Mouse (Mus musculus) lung, embryonic 14.5 days (tissue): Measurements from ENCODE around the gene Tmem95. TPM values are rescaled to one million over a fixed set of nuclear protein-coding genes. Genes with fewer than 3 reads are reported as not detected.
"Not testable (repeated sequence)": the region's sequence is repeated elsewhere in the genome, so short reads cannot be mapped to it uniquely, and the experiment has no call there.

Source experiments
- ATAC-seq: fragments of 200-750 bp; cut with Nextera tagmentation; 2 replicates; pipeline ENCODE4 v1.8.0; 2017; ENCODE audit warnings: mild to moderate bottlenecking, moderate TSS enrichment, moderate library complexity; ENCODE audit not compliant: insufficient read depth
- DNase-seq: peaks from one replicate; pipeline ENCODE4 v3.0.0-alpha.2; 2015
- H3K27ac ChIP-seq: fragments of 300-500 bp; sonication (generic); 2 replicates; pipeline ENCODE4 v1.5.1; 2014; ENCODE audit warnings: low read depth, mild to moderate bottlenecking, moderate library complexity
- H3K27me3 ChIP-seq: fragments of 300-500 bp; sonication (generic); 2 replicates; pipeline ENCODE4 v1.6.1; 2014; ENCODE audit warnings: low read length, control low read depth; ENCODE audit not compliant: insufficient read depth
- H3K36me3 ChIP-seq: fragments of 300-500 bp; sonication (generic); 2 replicates; pipeline ENCODE4 v1.6.1; 2014; ENCODE audit warnings: control low read depth; ENCODE audit not compliant: insufficient read depth
- H3K4me1 ChIP-seq: fragments of 300-500 bp; sonication (generic); 2 replicates; pipeline ENCODE4 v1.6.1; 2014; ENCODE audit warnings: antibody characterized with exemption, control low read depth; ENCODE audit not compliant: insufficient read depth
- H3K4me2 ChIP-seq: fragments of 300-500 bp; sonication (generic); 2 replicates; pipeline ENCODE4 v1.6.1; 2014; ENCODE audit warnings: mild to moderate bottlenecking
- H3K4me3 ChIP-seq: fragments of 300-500 bp; sonication (generic); 2 replicates; pipeline ENCODE4 v1.5.1; 2014; ENCODE audit warnings: low read depth, low read length
- H3K9ac ChIP-seq: fragments of 300-500 bp; sonication (generic); 2 replicates; pipeline ENCODE4 v1.6.1; 2014
- H3K9me3 ChIP-seq: fragments of 300-500 bp; sonication (generic); 2 replicates; pipeline ENCODE4 v1.6.1; 2016; ENCODE audit warnings: low read depth, low read length, control low read depth
- CTCF ChIP-seq: IDR thresholded peaks from 2 replicates; pipeline ENCODE4 v1.5.1; 2016; ENCODE audit warnings: antibody characterized with exemption, low read depth
- WGBS: fragments of 180-500 bp; shearing (Covaris S2); extraction: QIAGEN DNeasy Blood & Tissue Kit; methylation state at CpG from one replicate; pipeline ENCODE4 v1.1.7; 2014; 5-methylcytosine and 5-hydroxymethylcytosine counted together
- polyA plus RNA-seq: library from polyadenylated mRNA; unstranded; fragments of >200 nt; fragmentation: Nextera tagmentation; extraction: Ambion mirVana; gene quantifications from 2 replicates; pipeline ENCODE4 v1.2.1, GENCODE M21; 2014

Gene Tmem95
- polyA plus RNA-seq, 1 experiment from 2014 or later: not detected

DNA sequence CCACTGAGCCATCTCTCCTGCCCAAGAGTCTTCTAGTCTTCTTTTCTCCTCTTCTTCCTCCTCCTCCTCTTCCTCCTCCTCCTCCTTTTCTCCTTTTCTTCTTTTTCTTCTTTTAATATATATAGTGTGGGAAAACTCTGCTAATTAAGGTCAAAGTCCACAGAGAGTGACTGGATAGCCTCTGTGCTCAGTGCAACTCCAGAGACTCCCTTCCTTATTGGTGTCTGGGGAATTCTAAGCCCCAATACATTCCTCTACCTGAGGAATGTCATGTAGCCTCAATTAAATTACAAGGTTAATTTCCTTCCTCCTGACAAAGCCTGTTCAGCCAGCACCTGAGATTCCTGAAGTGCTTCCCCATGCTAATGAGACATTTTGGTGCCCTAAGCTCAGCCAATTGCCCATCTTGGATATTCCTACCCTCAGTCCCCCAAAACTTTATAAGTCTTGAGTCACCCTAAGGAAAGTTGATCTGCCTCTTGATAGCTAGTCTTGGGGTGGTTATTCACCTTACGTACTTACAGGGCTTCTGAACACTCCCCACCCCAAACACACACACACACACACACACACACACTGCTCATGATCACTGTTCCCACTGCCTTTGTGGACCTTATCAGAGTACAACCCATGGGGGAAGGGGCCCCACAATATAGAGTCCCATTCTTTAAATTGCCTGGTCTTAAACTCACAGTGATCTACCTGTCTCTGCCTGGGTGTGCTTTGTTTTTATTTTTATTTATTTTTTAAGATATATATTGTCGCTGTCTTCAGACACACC is 7.3 kb downstream of the Tmem95 start:
- no peak overlapping the region for H3K27ac ChIP-seq
- H3K4me2 ChIP-seq: no peak overlapping the region
- no peaks in the 10 kb centered on the region for H3K4me1 ChIP-seq
- H3K9me3 ChIP-seq: no peaks in the 10 kb centered on the region
- no peak overlapping the region for H3K9ac ChIP-seq
- H3K36me3 ChIP-seq: no peaks in the 10 kb centered on the region
- no peak overlapping the region for H3K4me3 ChIP-seq
- DNase-seq (no peak), ATAC-seq (no peak)
- WGBS: 82% methylated on average over 2 of the region's 2 CpGs
- TF ChIP-seq CTCF: no peak
- no peaks in the 10 kb centered on the region for H3K27me3 ChIP-seq

DNA sequence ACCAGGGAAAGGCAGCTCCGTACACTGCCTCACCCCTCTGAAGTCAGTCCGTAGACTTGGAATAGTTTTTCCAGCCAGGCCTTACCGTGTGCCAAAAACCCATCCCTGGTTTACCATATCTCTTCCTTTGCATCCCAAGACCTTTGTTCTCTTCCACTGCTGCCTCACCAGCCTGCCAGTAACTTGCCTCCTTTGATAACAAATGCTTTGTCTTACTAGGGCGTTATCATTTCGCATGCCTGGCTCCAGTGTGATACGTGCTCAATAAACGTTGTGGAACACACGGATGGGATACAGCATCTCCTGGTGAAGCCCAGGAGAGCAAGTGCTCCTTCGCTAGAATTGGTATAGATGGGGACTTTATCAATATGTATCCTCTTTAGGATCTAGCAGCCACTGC is 10.5 kb downstream of the Tmem95 start:
- TF ChIP-seq CTCF: no peak
- Histone ChIP-seq H3K4me1 (no peaks in the 10 kb centered on the region), H3K36me3 (no peaks in the 10 kb centered on the region), H3K27me3 (no peaks in the 10 kb centered on the region), H3K27ac (no peak overlapping the region), H3K4me3 (no peak overlapping the region), H3K4me2 (no peak overlapping the region), H3K9ac (no peak overlapping the region), H3K9me3 (no peaks in the 10 kb centered on the region)
- 56% methylated on average over 9 of the region's 9 CpGs for WGBS
- ATAC-seq: no peak
- no peak for DNase-seq

DNA sequence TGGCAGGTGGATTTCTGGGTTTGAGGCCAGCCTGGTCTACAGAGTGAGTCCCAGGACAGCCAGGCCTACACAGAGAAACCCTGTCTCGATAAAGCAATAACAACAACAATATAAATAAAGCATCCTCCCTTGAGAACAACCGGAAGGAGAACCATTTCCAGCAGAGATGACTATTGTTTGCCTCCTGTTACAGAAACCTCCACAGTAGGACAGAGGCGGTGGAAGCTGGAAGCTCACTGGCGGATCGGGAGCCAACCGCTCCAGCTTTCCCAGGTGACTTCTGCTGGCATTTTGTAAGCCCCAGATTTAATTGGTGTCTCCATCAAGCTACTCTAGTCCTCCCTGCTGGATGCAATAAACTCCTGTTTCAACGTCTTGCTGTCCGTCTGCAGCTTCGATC is 12.3 kb downstream of the Tmem95 start:
- no peak for TF ChIP-seq CTCF
- Histone ChIP-seq H3K27ac (no peak overlapping the region), H3K9ac (no peak overlapping the region), H3K4me2 (no peak overlapping the region), H3K9me3 (no peaks in the 10 kb centered on the region), H3K27me3 (no peaks in the 10 kb centered on the region), H3K4me3 (no peak overlapping the region), H3K4me1 (no peaks in the 10 kb centered on the region), H3K36me3 (no peaks in the 10 kb centered on the region)
- WGBS: 79% methylated on average over 9 of the region's 9 CpGs
- ATAC-seq (no peak), DNase-seq (no peak)

DNA sequence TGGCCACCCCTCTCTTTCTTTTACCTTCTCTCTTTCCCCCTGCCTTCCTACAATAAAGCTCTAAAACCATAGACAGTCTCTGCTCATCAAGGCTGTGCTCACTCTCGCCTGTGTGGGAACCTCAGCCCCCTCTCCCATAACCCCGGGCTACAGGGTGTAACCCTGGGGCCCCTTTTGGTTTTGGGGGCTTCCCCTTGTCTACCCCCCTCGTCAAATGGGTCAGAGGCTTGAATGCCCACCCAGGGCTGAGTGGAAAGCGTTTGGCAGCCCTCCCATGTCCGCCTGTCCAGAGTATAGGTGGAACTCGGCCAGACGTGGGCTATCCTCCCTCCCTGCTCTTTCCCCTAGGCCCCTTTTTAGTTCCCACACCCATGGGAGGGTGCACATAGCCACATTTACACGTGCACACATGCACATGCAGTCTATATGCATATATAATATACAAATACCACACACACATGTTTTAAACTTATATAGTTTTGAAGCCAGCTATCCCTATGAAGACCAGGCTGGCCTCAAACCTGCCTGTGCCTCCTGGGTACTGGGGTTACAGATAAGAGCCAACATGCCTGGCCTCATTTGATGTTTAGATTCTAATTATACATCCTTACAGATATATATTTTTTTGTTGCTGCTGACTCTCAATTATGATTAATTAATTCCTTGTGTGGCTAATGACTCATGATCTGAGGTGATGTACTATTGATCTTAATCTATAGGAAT is 13.5 kb downstream of the Tmem95 start:
- 40% methylated on average over 8 of the region's 8 CpGs for WGBS
- Histone ChIP-seq H3K4me1 (no peaks in the 10 kb centered on the region), H3K4me3 (no peak overlapping the region), H3K9me3 (no peaks in the 10 kb centered on the region), H3K27ac (no peak overlapping the region; the same call in 1 of the 2 replicates), H3K36me3 (no peaks in the 10 kb centered on the region), H3K9ac (no peak overlapping the region), H3K4me2 (no peak overlapping the region), H3K27me3 (peaks cover under 1% of the 10 kb centered on the region; the same call in 1 of the 2 replicates)
- no peak for ATAC-seq
- no peak for DNase-seq
- no peak for TF ChIP-seq CTCF

DNA sequence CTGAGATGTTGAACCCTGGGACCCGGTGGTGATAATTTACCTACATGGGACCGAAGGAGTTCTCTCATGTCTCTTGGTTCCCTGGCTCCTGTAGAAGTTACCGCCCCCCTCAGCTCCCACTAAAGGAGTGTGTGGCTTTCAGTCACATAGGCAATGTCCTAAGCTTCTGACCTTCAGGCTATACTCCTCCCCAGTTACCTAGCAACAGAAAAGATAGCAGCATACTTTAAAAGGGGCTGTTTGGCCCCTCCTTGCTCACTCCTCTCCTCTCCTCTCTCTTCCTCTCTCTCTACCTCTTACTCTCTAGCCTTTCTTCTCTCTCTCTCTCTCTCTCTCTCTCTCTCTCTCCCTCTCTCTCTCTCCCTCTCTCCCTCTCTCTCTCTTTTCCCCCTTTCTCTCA is 14.1 kb downstream of the Tmem95 start:
- not testable (repeated sequence) for ATAC-seq

DNA sequence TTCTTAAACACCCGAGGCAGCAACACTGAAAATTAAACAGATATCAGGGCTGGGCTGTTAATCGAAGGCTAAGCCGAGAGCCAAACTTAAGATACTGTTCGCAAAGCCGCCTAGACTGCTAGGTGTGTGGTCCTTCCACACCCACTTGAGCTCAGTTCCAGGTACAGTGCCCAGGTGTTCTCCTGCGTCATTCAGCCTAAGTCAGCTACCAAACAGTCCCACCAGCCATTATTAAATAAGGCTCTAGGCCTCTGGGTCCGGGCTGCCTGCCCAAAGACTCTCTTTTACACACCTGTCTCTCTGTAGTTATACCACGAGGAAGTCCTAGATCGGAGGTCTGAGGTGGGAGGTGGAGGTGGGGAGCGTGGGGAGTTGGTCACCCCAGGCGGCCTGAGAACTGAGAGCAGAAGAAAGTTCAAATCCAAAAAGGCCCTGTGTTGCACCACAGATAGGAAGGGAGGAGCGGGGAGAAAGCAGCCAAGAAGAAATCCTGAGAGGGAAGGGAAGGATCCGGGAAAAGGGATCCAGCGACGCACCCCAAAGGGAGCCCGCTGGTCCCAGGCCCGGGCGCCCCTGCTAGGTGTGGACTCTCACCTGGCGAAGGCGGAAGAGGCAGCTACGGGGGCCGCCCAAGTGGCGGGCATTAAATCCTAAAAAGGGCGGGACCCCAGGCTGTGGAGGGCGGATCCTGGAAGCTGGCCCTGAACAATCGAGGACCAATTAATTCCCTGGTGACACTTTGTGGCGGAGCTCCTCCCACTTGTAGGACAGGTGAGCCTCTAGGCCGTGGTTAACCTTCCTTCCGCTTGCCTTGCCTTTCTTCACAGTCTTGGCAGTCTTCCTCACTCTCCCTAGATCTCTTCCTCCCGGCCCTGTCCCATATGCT is 19.5 kb downstream of the Tmem95 start, which contains the start of gene Tnk1:
Gene Tnk1 (minus strand): TSS at position 618 of the 886 bp plus-strand sequence.
- DNase-seq: peak; percentile 70
- no peak for TF ChIP-seq CTCF
- 14% methylated on average over 30 of the region's 30 CpGs for WGBS
- H3K9me3 ChIP-seq: no peaks in the 10 kb centered on the region
- peak within 1 kb of the TSS; percentile 53 for H3K4me2 ChIP-seq
- peak; percentile 59 for ATAC-seq
- peak within 1 kb of the TSS; percentile 50 for H3K9ac ChIP-seq
- H3K27ac ChIP-seq: peak within 1 kb of the TSS; percentile 63
- 0 out of 2 replicates have a peak, but pooled peaks cover 3% of the 10 kb centered on the region for H3K36me3 ChIP-seq
- no peaks in the 10 kb centered on the region for H3K4me1 ChIP-seq
- peak within 1 kb of the TSS; percentile 31 for H3K4me3 ChIP-seq
- H3K27me3 ChIP-seq: peaks cover 12% of the 10 kb centered on the region

More for the DNA sequence above, 14.1 kb downstream of the Tmem95 start:
- WGBS: 54% methylated on average over 3 of the region's 3 CpGs
- not testable (repeated sequence) for H3K27me3 ChIP-seq, H3K9me3 ChIP-seq, H3K4me1 ChIP-seq, H3K36me3 ChIP-seq, DNase-seq, H3K4me3 ChIP-seq, H3K4me2 ChIP-seq, H3K27ac ChIP-seq, H3K9ac ChIP-seq
